Mouse (Mus musculus): ENCODE measurements around the gene Rab24. TPM values are rescaled to one million over a fixed set of nuclear protein-coding genes. Genes with fewer than 3 reads are reported as not detected.

Gene Rab24
- polyA plus RNA-seq, 1 experiment = 89.8 TPM

GRCm38 (mm10) chr13:55328641-55329040 is 6.9 kb upstream of the Rab24 start:
- 83% methylated on average over 4 of the region's 4 CpGs for WGBS
- no peak for TF ChIP-seq POLR2A (IDR thresholded peaks at IDR 0.05; ENCODE audit: low read depth, low read length)
- no peak for TF ChIP-seq CTCF (conservative IDR thresholded peaks at IDR 0.05; ENCODE audit: insufficient read depth, insufficient read length, low read depth, low read length)
- Histone ChIP-seq H3K36me3 (ENCODE audit: control insufficient read depth, insufficient read depth, low read length) (no peaks in the 10 kb centered on the region; the same call in 1 of the 2 replicates), H3K4me1 (ENCODE audit: control insufficient read depth, insufficient read depth, low read length) (peaks cover 8% of the 10 kb centered on the region; the same call in 1 of the 2 replicates), H3K27ac (ENCODE audit: insufficient read depth, low read depth, low read length) (no peak overlapping the region), H3K27me3 (replicated peaks; ENCODE audit: control insufficient read depth, insufficient read depth, low read length) (no peaks in the 10 kb centered on the region), H3K4me3 (ENCODE audit: insufficient read depth, low read depth, low read length) (no peak overlapping the region)
- DNase-seq = no peak

- no peaks in the 10 kb centered on the region for H3K27me3 ChIP-seq (replicated peaks; ENCODE audit: control insufficient read depth, insufficient read depth, low read length)
- WGBS = 86% methylated on average over 6 of the region's 6 CpGs
- no peak overlapping the region for H3K4me3 ChIP-seq (ENCODE audit: insufficient read depth, low read depth, low read length)
- H3K4me1 ChIP-seq (ENCODE audit: control insufficient read depth, insufficient read depth, low read length) = peaks cover 11% of the 10 kb centered on the region; the same call in 1 of the 2 replicates
- H3K36me3 ChIP-seq (ENCODE audit: control insufficient read depth, insufficient read depth, low read length) = no peaks in the 10 kb centered on the region; the same call in 1 of the 2 replicates
- no peak overlapping the region for H3K27ac ChIP-seq (ENCODE audit: insufficient read depth, low read depth, low read length)
- no peak for DNase-seq
- no peak for TF ChIP-seq POLR2A (IDR thresholded peaks at IDR 0.05; ENCODE audit: low read depth, low read length)
- TF ChIP-seq CTCF (conservative IDR thresholded peaks at IDR 0.05; ENCODE audit: insufficient read depth, insufficient read length, low read depth, low read length) = no peak
Observed at GRCm38 (mm10) chr13:55328171-55328570, 6.4 kb upstream of the Rab24 start.

GRCm38 (mm10) chr13:55327633-55328032 is 5.9 kb upstream of the Rab24 start:
- Histone ChIP-seq H3K27me3 (replicated peaks; ENCODE audit: control insufficient read depth, insufficient read depth, low read length) (no peaks in the 10 kb centered on the region), H3K4me1 (ENCODE audit: control insufficient read depth, insufficient read depth, low read length) (peaks cover 16% of the 10 kb centered on the region; the same call in 1 of the 2 replicates), H3K4me3 (ENCODE audit: insufficient read depth, low read depth, low read length) (no peak overlapping the region), H3K27ac (ENCODE audit: insufficient read depth, low read depth, low read length) (no peak overlapping the region), H3K36me3 (ENCODE audit: control insufficient read depth, insufficient read depth, low read length) (no peaks in the 10 kb centered on the region; the same call in 1 of the 2 replicates)
- TF ChIP-seq CTCF (conservative IDR thresholded peaks at IDR 0.05; ENCODE audit: insufficient read depth, insufficient read length, low read depth, low read length) (peak; percentile 95), POLR2A (IDR thresholded peaks at IDR 0.05; ENCODE audit: low read depth, low read length) (no peak)
- DNase-seq = peak; percentile 93
- WGBS = 34% methylated on average over 8 of the region's 8 CpGs

- peaks cover 16% of the 10 kb centered on the region; the same call in 1 of the 2 replicates for H3K4me1 ChIP-seq (ENCODE audit: control insufficient read depth, insufficient read depth, low read length)
- H3K4me3 ChIP-seq (ENCODE audit: insufficient read depth, low read depth, low read length) = no peak overlapping the region
- WGBS = 43% methylated on average over 4 of the region's 4 CpGs
- H3K27me3 ChIP-seq (replicated peaks; ENCODE audit: control insufficient read depth, insufficient read depth, low read length) = no peaks in the 10 kb centered on the region
- no peak overlapping the region for H3K27ac ChIP-seq (ENCODE audit: insufficient read depth, low read depth, low read length)
- DNase-seq = no peak
- H3K36me3 ChIP-seq (ENCODE audit: control insufficient read depth, insufficient read depth, low read length) = no peaks in the 10 kb centered on the region; the same call in 1 of the 2 replicates
- TF ChIP-seq POLR2A (IDR thresholded peaks at IDR 0.05; ENCODE audit: low read depth, low read length) = no peak
- no peak for TF ChIP-seq CTCF (conservative IDR thresholded peaks at IDR 0.05; ENCODE audit: insufficient read depth, insufficient read length, low read depth, low read length)
Observed at GRCm38 (mm10) chr13:55327169-55327568, 5.4 kb upstream of the Rab24 start.

GRCm38 (mm10) chr13:55325596-55325995 is 3.9 kb upstream of the Rab24 start:
- peaks cover 21% of the 10 kb centered on the region for H3K4me1 ChIP-seq (ENCODE audit: control insufficient read depth, insufficient read depth, low read length)
- DNase-seq = peak; percentile 25
- H3K36me3 ChIP-seq (ENCODE audit: control insufficient read depth, insufficient read depth, low read length) = no peaks in the 10 kb centered on the region; the same call in 1 of the 2 replicates
- H3K27ac ChIP-seq (ENCODE audit: insufficient read depth, low read depth, low read length) = no peak overlapping the region
- H3K27me3 ChIP-seq (replicated peaks; ENCODE audit: control insufficient read depth, insufficient read depth, low read length) = no peaks in the 10 kb centered on the region
- 71% methylated on average over 11 of the region's 11 CpGs for WGBS
- no peak overlapping the region for H3K4me3 ChIP-seq (ENCODE audit: insufficient read depth, low read depth, low read length)
- TF ChIP-seq POLR2A (IDR thresholded peaks at IDR 0.05; ENCODE audit: low read depth, low read length) (no peak), CTCF (conservative IDR thresholded peaks at IDR 0.05; ENCODE audit: insufficient read depth, insufficient read length, low read depth, low read length) (no peak)

GRCm38 (mm10) chr13:55322130-55322825 is 532 bp upstream of the Rab24 start:
- no peaks in the 10 kb centered on the region for H3K27me3 ChIP-seq (replicated peaks; ENCODE audit: control insufficient read depth, insufficient read depth, low read length)
- under 1% methylated on average over 31 of the region's 31 CpGs for WGBS
- peak; percentile 92 for DNase-seq
- peak overlapping the region; percentile 78 for H3K27ac ChIP-seq (ENCODE audit: insufficient read depth, low read depth, low read length)
- no peak for TF ChIP-seq POLR2A (IDR thresholded peaks at IDR 0.05; ENCODE audit: low read depth, low read length)
- TF ChIP-seq CTCF (conservative IDR thresholded peaks at IDR 0.05; ENCODE audit: insufficient read depth, insufficient read length, low read depth, low read length) = peak; percentile 56
- H3K4me1 ChIP-seq (ENCODE audit: control insufficient read depth, insufficient read depth, low read length) = peaks cover 13% of the 10 kb centered on the region
- peak overlapping the region; percentile 93 for H3K4me3 ChIP-seq (ENCODE audit: insufficient read depth, low read depth, low read length)
- H3K36me3 ChIP-seq (ENCODE audit: control insufficient read depth, insufficient read depth, low read length) = no peaks in the 10 kb centered on the region; the same call in 1 of the 2 replicates

- Histone ChIP-seq H3K27ac (ENCODE audit: insufficient read depth, low read depth, low read length) (no peak within 1 kb of the TSS; the same call in 1 of the 2 replicates), H3K4me3 (ENCODE audit: insufficient read depth, low read depth, low read length) (peak within 1 kb of the TSS; percentile 93), H3K27me3 (replicated peaks; ENCODE audit: control insufficient read depth, insufficient read depth, low read length) (no peaks in the 10 kb centered on the region), H3K4me1 (ENCODE audit: control insufficient read depth, insufficient read depth, low read length) (peaks cover 14% of the 10 kb centered on the region), H3K36me3 (ENCODE audit: control insufficient read depth, insufficient read depth, low read length) (no peaks in the 10 kb centered on the region; the same call in 1 of the 2 replicates)
- peak; percentile 38 for DNase-seq
- no peak for TF ChIP-seq CTCF (conservative IDR thresholded peaks at IDR 0.05; ENCODE audit: insufficient read depth, insufficient read length, low read depth, low read length)
- TF ChIP-seq POLR2A (IDR thresholded peaks at IDR 0.05; ENCODE audit: low read depth, low read length) = no peak
- 57% methylated on average over 4 of the region's 4 CpGs for WGBS
Observed at GRCm38 (mm10) chr13:55319931-55320533, 1.7 kb downstream of the Rab24 start, which contains the start of gene Prelid1. Gene Prelid1 (plus strand): TSS chr13:55320500.
